Mouse (Mus musculus): ENCODE measurements around the gene Hs3st3b1. TPM values are rescaled to one million over a fixed set of nuclear protein-coding genes. Genes with fewer than 3 reads are reported as not detected.

Gene Hs3st3b1
- polyA plus RNA-seq (2012; rRNA removed): 5.5 and 6.3 TPM in 2 replicates

GRCm38 (mm10) chr11:63922091-63922621 is at the start of gene Hs3st3b1:
Gene Hs3st3b1, minus strand, starts transcription at chr11:63922290.
- peak within 1 kb of the TSS; percentile 64 for H3K4me3 ChIP-seq (replicated peaks; ENCODE audit: extremely low read depth, low read depth, low read length)
- TF ChIP-seq POLR2A (IDR thresholded peaks at IDR 0.05; ENCODE audit: borderline replicate concordance, extremely low read depth, low read depth, low read length) (peak; percentile 38; the same call in 1 of the 2 replicates), CTCF (IDR thresholded peaks at IDR 0.05; ENCODE audit: insufficient read depth, low read length) (no peak)
- H3K4me1 ChIP-seq (ENCODE audit: control insufficient read depth, insufficient read depth, low read length): peaks cover 8% of the 10 kb centered on the region; the same call in 1 of the 2 replicates
- DNase-seq: peak; percentile 92
- under 1% methylated on average over 43 of the region's 43 CpGs for WGBS

- WGBS: 97% methylated on average over 9 of the region's 9 CpGs
- DNase-seq: no peak
- TF ChIP-seq CTCF (IDR thresholded peaks at IDR 0.05; ENCODE audit: insufficient read depth, low read length) (no peak), POLR2A (IDR thresholded peaks at IDR 0.05; ENCODE audit: borderline replicate concordance, extremely low read depth, low read depth, low read length) (no peak)
Observed at GRCm38 (mm10) chr11:63971462-63971861, 49.4 kb upstream of the Hs3st3b1 start.

GRCm38 (mm10) chr11:63970818-63971217 is 48.7 kb upstream of the Hs3st3b1 start:
- Histone ChIP-seq H3K4me3 (replicated peaks; ENCODE audit: extremely low read depth, low read depth, low read length) (no peak overlapping the region), H3K4me1 (ENCODE audit: control insufficient read depth, insufficient read depth, low read length) (no peaks in the 10 kb centered on the region; the same call in 1 of the 2 replicates)
- 95% methylated on average over 6 of the region's 6 CpGs for WGBS
- TF ChIP-seq CTCF (IDR thresholded peaks at IDR 0.05; ENCODE audit: insufficient read depth, low read length) (no peak), POLR2A (IDR thresholded peaks at IDR 0.05; ENCODE audit: borderline replicate concordance, extremely low read depth, low read depth, low read length) (no peak)
- no peak for DNase-seq

More at GRCm38 (mm10) chr11:63971462-63971861, 49.4 kb upstream of the Hs3st3b1 start:
- Histone ChIP-seq H3K4me3 (replicated peaks; ENCODE audit: extremely low read depth, low read depth, low read length) (no peak overlapping the region), H3K4me1 (ENCODE audit: control insufficient read depth, insufficient read depth, low read length) (no peaks in the 10 kb centered on the region; the same call in 1 of the 2 replicates)

- no peak for DNase-seq
- TF ChIP-seq CTCF (IDR thresholded peaks at IDR 0.05; ENCODE audit: insufficient read depth, low read length) (no peak), POLR2A (IDR thresholded peaks at IDR 0.05; ENCODE audit: borderline replicate concordance, extremely low read depth, low read depth, low read length) (no peak)
- H3K4me1 ChIP-seq (ENCODE audit: control insufficient read depth, insufficient read depth, low read length): no peaks in the 10 kb centered on the region; the same call in 1 of the 2 replicates
- WGBS: 76% methylated on average over 11 of the region's 11 CpGs
- no peak overlapping the region for H3K4me3 ChIP-seq (replicated peaks; ENCODE audit: extremely low read depth, low read depth, low read length)
Observed at GRCm38 (mm10) chr11:63969205-63969910, 47.3 kb upstream of the Hs3st3b1 start.

- no peak for DNase-seq
- Histone ChIP-seq H3K4me3 (replicated peaks; ENCODE audit: extremely low read depth, low read depth, low read length) (no peak overlapping the region), H3K4me1 (ENCODE audit: control insufficient read depth, insufficient read depth, low read length) (no peaks in the 10 kb centered on the region)
- TF ChIP-seq POLR2A (IDR thresholded peaks at IDR 0.05; ENCODE audit: borderline replicate concordance, extremely low read depth, low read depth, low read length): no peak
- TF ChIP-seq CTCF (IDR thresholded peaks at IDR 0.05; ENCODE audit: insufficient read depth, low read length): no peak
- WGBS: 88% methylated on average over 3 of the region's 3 CpGs
Observed at GRCm38 (mm10) chr11:63968388-63969035, 46.4 kb upstream of the Hs3st3b1 start.

- TF ChIP-seq CTCF (IDR thresholded peaks at IDR 0.05; ENCODE audit: insufficient read depth, low read length) (no peak), POLR2A (IDR thresholded peaks at IDR 0.05; ENCODE audit: borderline replicate concordance, extremely low read depth, low read depth, low read length) (no peak)
- Histone ChIP-seq H3K4me1 (ENCODE audit: control insufficient read depth, insufficient read depth, low read length) (no peaks in the 10 kb centered on the region), H3K4me3 (replicated peaks; ENCODE audit: extremely low read depth, low read depth, low read length) (no peak overlapping the region)
- 88% methylated on average over 9 of the region's 9 CpGs for WGBS
- no peak for DNase-seq
Observed at GRCm38 (mm10) chr11:63967641-63968387, 45.7 kb upstream of the Hs3st3b1 start.

- no peaks in the 10 kb centered on the region for H3K4me1 ChIP-seq (ENCODE audit: control insufficient read depth, insufficient read depth, low read length)
- no peak for DNase-seq
- no peak overlapping the region for H3K4me3 ChIP-seq (replicated peaks; ENCODE audit: extremely low read depth, low read depth, low read length)
- WGBS: 45% methylated on average over 5 of the region's 5 CpGs
- TF ChIP-seq POLR2A (IDR thresholded peaks at IDR 0.05; ENCODE audit: borderline replicate concordance, extremely low read depth, low read depth, low read length) (no peak), CTCF (IDR thresholded peaks at IDR 0.05; ENCODE audit: insufficient read depth, low read length) (no peak)
Observed at GRCm38 (mm10) chr11:63965437-63965836, 43.3 kb upstream of the Hs3st3b1 start.

GRCm38 (mm10) chr11:63957207-63957606 is 35.1 kb upstream of the Hs3st3b1 start:
- DNase-seq: peak; percentile 35
- no peak overlapping the region for H3K4me3 ChIP-seq (replicated peaks; ENCODE audit: extremely low read depth, low read depth, low read length)
- no peaks in the 10 kb centered on the region; the same call in 1 of the 2 replicates for H3K4me1 ChIP-seq (ENCODE audit: control insufficient read depth, insufficient read depth, low read length)
- TF ChIP-seq CTCF (IDR thresholded peaks at IDR 0.05; ENCODE audit: insufficient read depth, low read length) (peak; percentile 53), POLR2A (IDR thresholded peaks at IDR 0.05; ENCODE audit: borderline replicate concordance, extremely low read depth, low read depth, low read length) (no peak)
- WGBS: 48% methylated on average over 4 of the region's 4 CpGs

- WGBS: 33% methylated on average over 7 of the region's 7 CpGs
- TF ChIP-seq CTCF (IDR thresholded peaks at IDR 0.05; ENCODE audit: insufficient read depth, low read length) (no peak), POLR2A (IDR thresholded peaks at IDR 0.05; ENCODE audit: borderline replicate concordance, extremely low read depth, low read depth, low read length) (no peak)
- H3K4me1 ChIP-seq (ENCODE audit: control insufficient read depth, insufficient read depth, low read length): peaks cover 3% of the 10 kb centered on the region; the same call in 1 of the 2 replicates
- DNase-seq: no peak
- no peak overlapping the region for H3K4me3 ChIP-seq (replicated peaks; ENCODE audit: extremely low read depth, low read depth, low read length)
Observed at GRCm38 (mm10) chr11:63956748-63957147, 34.7 kb upstream of the Hs3st3b1 start.

All from lung, adult 2 months (tissue).